Mouse (Mus musculus): ENCODE results near the gene Speer2.

Speer2 gene

DNA sequence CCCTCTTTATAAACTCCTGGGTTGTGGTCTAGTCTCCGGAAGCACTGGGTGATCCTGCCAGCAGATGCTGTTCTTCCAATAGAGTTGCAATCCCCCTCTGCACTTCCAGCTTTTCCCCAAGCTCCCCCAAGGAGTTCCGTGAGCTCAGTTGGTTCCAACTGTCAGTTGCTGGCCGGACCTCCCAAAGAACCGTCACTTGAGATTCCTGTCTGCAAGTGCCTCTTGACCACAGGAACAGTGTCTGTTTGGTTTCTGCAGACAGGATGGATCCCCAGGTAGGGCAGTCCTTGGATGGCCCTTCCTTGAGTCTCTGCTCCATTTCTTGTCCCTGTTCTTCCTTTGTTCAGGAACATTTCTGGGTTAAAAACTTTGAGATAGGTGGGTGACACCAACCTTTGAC lies at the start of gene Speer2:
Gene Speer2, minus strand, starts transcription at position 101 of the 400 bp plus-strand sequence.
- WGBS: 98% methylated on average over 4 of the region's 4 CpGs

DNA sequence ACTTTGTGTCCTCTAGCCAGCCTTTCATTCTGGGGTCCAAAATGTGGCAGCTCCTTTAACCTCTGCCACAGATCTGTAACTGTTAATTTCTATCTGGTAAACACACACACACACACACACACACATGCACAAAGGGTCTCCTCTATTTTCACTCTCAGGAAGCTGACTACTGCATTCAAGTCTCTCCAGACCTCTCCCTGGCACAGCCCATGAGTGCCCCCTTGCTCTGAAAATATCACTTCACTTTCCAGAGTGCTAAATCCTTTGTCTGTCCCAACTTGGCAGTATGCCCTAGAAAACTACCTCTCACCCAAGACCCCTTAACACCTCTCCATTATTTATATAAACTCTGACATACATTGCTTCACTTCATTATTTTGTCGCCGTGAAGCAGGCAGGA lies 26.9 kb downstream of the Speer2 start:
- 50% methylated on average over 2 of the region's 2 CpGs for WGBS

DNA sequence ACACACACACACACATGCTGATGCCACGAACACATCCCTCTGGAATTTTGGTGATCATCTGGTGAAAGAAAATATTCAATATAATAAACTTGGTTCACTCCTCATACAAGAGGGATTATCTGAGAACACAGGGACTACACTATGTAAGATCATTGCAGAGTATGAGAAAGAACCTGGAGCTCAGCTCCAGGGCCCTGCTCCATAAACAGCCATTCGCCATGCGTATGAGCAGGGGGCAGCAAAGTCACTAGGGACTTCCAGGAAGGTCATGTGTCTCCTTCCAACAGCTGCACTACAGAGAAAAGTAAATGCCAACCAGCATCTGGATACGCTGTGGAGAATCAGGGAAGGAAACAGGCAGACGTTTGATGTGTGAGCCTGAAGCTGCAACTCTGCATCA lies 49.9 kb downstream of the Speer2 start:
- 76% methylated on average over 5 of the region's 5 CpGs for WGBS
